Mouse (Mus musculus) adrenal gland, adult 18-20 months (tissue): ENCODE measurements around the gene Dync2li1. TPM values are rescaled to one million over a fixed set of nuclear protein-coding genes. Genes with fewer than 3 reads are reported as not detected.

Experiments
- DNase-seq, 2 experiments: peaks; one replicate each; pipeline ENCODE4 v3.0.0; 2021 to 2022; ENCODE audit warnings: low spot score in 2 of 2
- total RNA-seq, 2 experiments: library from RNA; stranded (reverse); gene quantifications; 1 replicate in 1 of 2; 2 replicates in 1 of 2; pipeline ENCODE4 v1.2.3; 2021

Gene Dync2li1
- total RNA-seq, 2 experiments from 2014 or later = 22.5 to 28.0 TPM

GRCm38 (mm10) chr17:84682734-84683717, 56.7 kb downstream of the Dync2li1 start, which contains the start of gene Abcg5:
Gene Abcg5, minus strand, starts transcription at chr17:84683011.
- no peak for DNase-seq

GRCm38 (mm10) chr17:84684284-84684683, 58.0 kb downstream of the Dync2li1 start:
- no peak for DNase-seq

- DNase-seq = no peak
These were observed 59.0 kb downstream of the Dync2li1 start for GRCm38 (mm10) chr17:84685286-84685685.

- DNase-seq = no peak
These were observed 61.7 kb downstream of the Dync2li1 start for GRCm38 (mm10) chr17:84687994-84688393.

GRCm38 (mm10) chr17:84688834-84689233, 62.5 kb downstream of the Dync2li1 start:
- peak in 1 of 2 experiments; percentile 53 for DNase-seq

- DNase-seq = no peak
These were observed 63.0 kb downstream of the Dync2li1 start for GRCm38 (mm10) chr17:84689316-84689715.

GRCm38 (mm10) chr17:84690111-84690510, 63.8 kb downstream of the Dync2li1 start:
- no peak for DNase-seq

- no peak for DNase-seq
These were observed 67.4 kb downstream of the Dync2li1 start for GRCm38 (mm10) chr17:84693741-84694140.

GRCm38 (mm10) chr17:84696537-84696936, 70.2 kb downstream of the Dync2li1 start:
- no peak for DNase-seq

- DNase-seq = peak; percentile 32 to 36
These were observed 72.4 kb downstream of the Dync2li1 start for GRCm38 (mm10) chr17:84698727-84699126.

Other genes starting within 250 kb of the Dync2li1 start
- 10 to 100 TPM; 13.7 to 15.0 TPM for gene Thada, start 160.3 kb upstream of the Dync2li1 start, total RNA-seq
- gene Plekhh2, start 114.6 kb upstream of the Dync2li1 start, total RNA-seq = 1 to 10 TPM; 2.5 to 3.9 TPM
- not detected for gene Abcg8, start 49.8 kb downstream of the Dync2li1 start, total RNA-seq
- not detected for gene Abcg5, start 56.5 kb downstream of the Dync2li1 start, total RNA-seq
- 10 to 100 TPM; 71.2 to 74.9 TPM for gene Lrpprc, start 164.3 kb downstream of the Dync2li1 start, total RNA-seq